Mouse (Mus musculus) kidney, embryonic 16.5 days (tissue): ENCODE results near the gene Kcnq1. TPM values are rescaled to one million over a fixed set of nuclear protein-coding genes. Genes with fewer than 3 reads are reported as not detected.

Experiments
- ATAC-seq: fragments of 200-750 bp; cut with Nextera tagmentation; 2 replicates; pipeline ENCODE4 v1.8.0; 2017; ENCODE audit warnings: moderate TSS enrichment; ENCODE audit not compliant: low FRiP score, low TSS enrichment
- H3K27ac ChIP-seq: fragments of 300-500 bp; sonication (generic); 2 replicates; pipeline ENCODE4 v1.5.1; 2014; ENCODE audit warnings: low read length
- H3K27me3 ChIP-seq: fragments of 300-500 bp; sonication (generic); 2 replicates; pipeline ENCODE4 v1.6.1; 2014; ENCODE audit warnings: low read length, control low read depth, mixed read lengths; ENCODE audit not compliant: insufficient read depth
- H3K36me3 ChIP-seq: fragments of 300-500 bp; sonication (generic); 2 replicates; pipeline ENCODE4 v1.6.1; 2014; ENCODE audit warnings: low read length, control low read depth, mixed read lengths; ENCODE audit not compliant: insufficient read depth
- H3K4me1 ChIP-seq: fragments of 300-500 bp; sonication (generic); 2 replicates; pipeline ENCODE4 v1.6.1; 2014; ENCODE audit warnings: low read length, control low read depth, mixed read lengths; ENCODE audit not compliant: insufficient read depth
- H3K4me2 ChIP-seq: fragments of 300-500 bp; sonication (generic); replicated peaks from 2 replicates; pipeline ENCODE4 v1.6.1; 2014; ENCODE audit warnings: low read depth, low read length
- H3K4me3 ChIP-seq: fragments of 300-500 bp; sonication (generic); 2 replicates; pipeline ENCODE4 v1.5.1; 2014; ENCODE audit warnings: mild to moderate bottlenecking, low read length
- H3K9ac ChIP-seq: fragments of 300-500 bp; sonication (generic); replicated peaks from 2 replicates; pipeline ENCODE4 v1.6.1; 2014; ENCODE audit warnings: low read length
- H3K9me3 ChIP-seq: fragments of 300-500 bp; sonication (generic); 2 replicates; pipeline ENCODE4 v1.6.1; 2016; ENCODE audit warnings: low read length, control low read depth
- WGBS: fragments of 180-500 bp; shearing (Covaris S2); extraction: QIAGEN DNeasy Blood & Tissue Kit; methylation state at CpG from one replicate; pipeline ENCODE4 v1.1.7; 2014; 5-methylcytosine and 5-hydroxymethylcytosine counted together
- polyA plus RNA-seq: library from polyadenylated mRNA; unstranded; fragments of >200 nt; fragmentation: Nextera tagmentation; extraction: Ambion mirVana; gene quantifications from 2 replicates; pipeline ENCODE4 v1.2.1, GENCODE M21; 2015

Kcnq1 gene
- polyA plus RNA-seq, 1 experiment from 2014 or later = 9.8 TPM

DNA sequence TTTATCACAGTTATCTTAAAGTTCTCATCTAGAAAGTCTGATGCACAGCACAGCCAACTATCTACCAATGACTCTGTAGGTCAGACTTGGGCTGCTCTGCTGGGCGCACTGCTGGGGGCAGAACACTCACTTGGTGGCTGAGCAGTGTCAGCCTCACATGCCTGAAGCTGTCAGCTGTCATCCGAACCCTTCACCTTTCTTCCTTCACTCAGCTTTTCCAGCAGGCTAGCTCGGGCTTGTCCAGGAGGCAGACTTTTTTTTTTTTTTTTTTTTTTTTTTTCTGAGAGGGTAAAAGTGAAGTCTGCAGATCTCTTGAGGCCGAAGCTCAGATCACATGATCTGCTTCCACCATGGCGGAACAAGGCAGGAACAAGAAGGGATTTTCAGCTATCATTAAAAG, 249.7 kb downstream of the Kcnq1 start:
- Histone ChIP-seq H3K4me2 (no peak overlapping the region), H3K36me3 (no peaks in the 10 kb centered on the region), H3K27me3 (no peaks in the 10 kb centered on the region), H3K4me3 (no peak overlapping the region), H3K9me3 (no peaks in the 10 kb centered on the region), H3K9ac (no peak overlapping the region), H3K27ac (no peak overlapping the region), H3K4me1 (no peaks in the 10 kb centered on the region)
- no peak for ATAC-seq
- 65% methylated on average over 5 of the region's 5 CpGs for WGBS

DNA sequence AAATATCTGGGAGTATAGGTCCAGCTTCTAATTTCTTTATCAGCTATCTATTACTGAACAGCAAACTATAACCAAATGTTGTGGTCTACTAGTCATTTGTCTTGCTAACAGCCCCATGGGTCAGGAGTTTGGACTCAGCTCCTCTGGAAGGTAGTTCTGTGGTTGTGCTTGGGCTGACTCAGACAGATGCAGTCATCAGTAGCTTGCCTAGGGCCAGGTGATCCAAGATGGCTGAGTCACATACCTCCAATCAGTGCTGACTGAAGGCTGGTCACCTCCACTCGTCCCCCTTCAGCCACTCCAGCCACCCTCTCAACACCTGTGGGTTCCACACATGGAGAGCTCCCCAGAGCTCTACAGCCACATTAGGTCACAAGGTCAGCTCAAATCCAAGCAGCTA, 250.9 kb downstream of the Kcnq1 start:
- Histone ChIP-seq H3K4me3 (no peak overlapping the region), H3K9me3 (no peaks in the 10 kb centered on the region), H3K27ac (no peak overlapping the region), H3K36me3 (no peaks in the 10 kb centered on the region), H3K9ac (no peak overlapping the region), H3K27me3 (no peaks in the 10 kb centered on the region), H3K4me2 (no peak overlapping the region), H3K4me1 (no peaks in the 10 kb centered on the region)
- WGBS = 59% methylated on average over 1 of the region's 1 CpGs
- no peak for ATAC-seq

GRCm38 (mm10) chr7:143357831-143358230, 251.7 kb downstream of the Kcnq1 start:
- no peak for ATAC-seq
- Histone ChIP-seq H3K4me1 (no peaks in the 10 kb centered on the region), H3K4me2 (no peak overlapping the region), H3K9me3 (no peaks in the 10 kb centered on the region), H3K36me3 (no peaks in the 10 kb centered on the region), H3K4me3 (no peak overlapping the region), H3K27me3 (no peaks in the 10 kb centered on the region), H3K9ac (no peak overlapping the region), H3K27ac (no peak overlapping the region)
- 67% methylated on average over 4 of the region's 4 CpGs for WGBS

- no peak overlapping the region for H3K4me3 ChIP-seq
- ATAC-seq = no peak
- peaks cover under 1% of the 10 kb centered on the region for H3K4me1 ChIP-seq
- no peak overlapping the region for H3K27ac ChIP-seq
- no peaks in the 10 kb centered on the region for H3K9me3 ChIP-seq
- no peaks in the 10 kb centered on the region for H3K36me3 ChIP-seq
- WGBS = 83% methylated on average over 1 of the region's 1 CpGs
- no peak overlapping the region for H3K9ac ChIP-seq
- H3K4me2 ChIP-seq = no peak overlapping the region
- no peaks in the 10 kb centered on the region for H3K27me3 ChIP-seq
Observed at GRCm38 (mm10) chr7:143359762-143360161, 253.6 kb downstream of the Kcnq1 start.

- Histone ChIP-seq H3K9me3 (no peaks in the 10 kb centered on the region), H3K27me3 (no peaks in the 10 kb centered on the region), H3K4me1 (peaks cover 11% of the 10 kb centered on the region), H3K27ac (no peak overlapping the region), H3K4me3 (no peak overlapping the region), H3K4me2 (no peak overlapping the region), H3K36me3 (no peaks in the 10 kb centered on the region), H3K9ac (no peak overlapping the region)
- WGBS = 74% methylated on average over 5 of the region's 5 CpGs
- no peak for ATAC-seq
Observed at GRCm38 (mm10) chr7:143360776-143361175, 254.6 kb downstream of the Kcnq1 start.

- H3K4me1 ChIP-seq = peaks cover 29% of the 10 kb centered on the region
- H3K27me3 ChIP-seq = no peaks in the 10 kb centered on the region
- no peaks in the 10 kb centered on the region for H3K36me3 ChIP-seq
- H3K9me3 ChIP-seq = no peaks in the 10 kb centered on the region
- no peak overlapping the region for H3K4me2 ChIP-seq
- no peak overlapping the region for H3K27ac ChIP-seq
- ATAC-seq = no peak
- no peak overlapping the region for H3K4me3 ChIP-seq
- no peak overlapping the region for H3K9ac ChIP-seq
- WGBS = 91% methylated on average over 7 of the region's 7 CpGs
Observed at GRCm38 (mm10) chr7:143364092-143364832, 258.1 kb downstream of the Kcnq1 start.

GRCm38 (mm10) chr7:143364969-143365839, 259.0 kb downstream of the Kcnq1 start:
- Histone ChIP-seq H3K4me1 (peaks cover 29% of the 10 kb centered on the region), H3K27me3 (no peaks in the 10 kb centered on the region), H3K9ac (no peak overlapping the region), H3K27ac (no peak overlapping the region), H3K4me2 (no peak overlapping the region), H3K9me3 (no peaks in the 10 kb centered on the region), H3K36me3 (no peaks in the 10 kb centered on the region), H3K4me3 (no peak overlapping the region)
- 0 out of 2 replicates have a peak, but pooled peaks have one; percentile 47 for ATAC-seq
- WGBS = 55% methylated on average over 8 of the region's 8 CpGs

GRCm38 (mm10) chr7:143367366-143368266, 261.5 kb downstream of the Kcnq1 start:
- no peak overlapping the region for H3K4me3 ChIP-seq
- 45% methylated on average over 20 of the region's 20 CpGs for WGBS
- ATAC-seq = no peak

GRCm38 (mm10) chr7:143368267-143368643, 262.1 kb downstream of the Kcnq1 start:
- Histone ChIP-seq H3K27me3 (no peaks in the 10 kb centered on the region), H3K9me3 (no peaks in the 10 kb centered on the region), H3K4me1 (peaks cover 29% of the 10 kb centered on the region), H3K36me3 (no peaks in the 10 kb centered on the region), H3K9ac (no peak overlapping the region), H3K4me3 (no peak overlapping the region), H3K4me2 (no peak overlapping the region), H3K27ac (no peak overlapping the region; the same call in 1 of the 2 replicates)
- 58% methylated on average over 7 of the region's 7 CpGs for WGBS
- ATAC-seq = no peak

More at GRCm38 (mm10) chr7:143367366-143368266, 261.5 kb downstream of the Kcnq1 start:
- H3K9ac ChIP-seq = no peak overlapping the region
- H3K4me1 ChIP-seq = peaks cover 29% of the 10 kb centered on the region
- H3K27ac ChIP-seq = no peak overlapping the region; the same call in 1 of the 2 replicates
- H3K9me3 ChIP-seq = no peaks in the 10 kb centered on the region
- H3K36me3 ChIP-seq = no peaks in the 10 kb centered on the region
- H3K4me2 ChIP-seq = 0 out of 2 replicates have a peak overlapping the region, but pooled peaks have one; percentile 9
- no peaks in the 10 kb centered on the region for H3K27me3 ChIP-seq
